Mouse (Mus musculus) MEL-GATA-1-ER (cell line): Measurements from ENCODE around the gene Gsto2.

Source experiments
- DNase-seq: peaks from one replicate; pipeline ENCODE4 v3.0.0-alpha.2; 2012; ENCODE audit warnings: low read depth; ENCODE audit errors: extremely low read depth

Gene Gsto2

GRCm38 (mm10) chr19:47890489-47891130, 25.3 kb downstream of the Gsto2 start:
- DNase-seq = no peak

DNA sequence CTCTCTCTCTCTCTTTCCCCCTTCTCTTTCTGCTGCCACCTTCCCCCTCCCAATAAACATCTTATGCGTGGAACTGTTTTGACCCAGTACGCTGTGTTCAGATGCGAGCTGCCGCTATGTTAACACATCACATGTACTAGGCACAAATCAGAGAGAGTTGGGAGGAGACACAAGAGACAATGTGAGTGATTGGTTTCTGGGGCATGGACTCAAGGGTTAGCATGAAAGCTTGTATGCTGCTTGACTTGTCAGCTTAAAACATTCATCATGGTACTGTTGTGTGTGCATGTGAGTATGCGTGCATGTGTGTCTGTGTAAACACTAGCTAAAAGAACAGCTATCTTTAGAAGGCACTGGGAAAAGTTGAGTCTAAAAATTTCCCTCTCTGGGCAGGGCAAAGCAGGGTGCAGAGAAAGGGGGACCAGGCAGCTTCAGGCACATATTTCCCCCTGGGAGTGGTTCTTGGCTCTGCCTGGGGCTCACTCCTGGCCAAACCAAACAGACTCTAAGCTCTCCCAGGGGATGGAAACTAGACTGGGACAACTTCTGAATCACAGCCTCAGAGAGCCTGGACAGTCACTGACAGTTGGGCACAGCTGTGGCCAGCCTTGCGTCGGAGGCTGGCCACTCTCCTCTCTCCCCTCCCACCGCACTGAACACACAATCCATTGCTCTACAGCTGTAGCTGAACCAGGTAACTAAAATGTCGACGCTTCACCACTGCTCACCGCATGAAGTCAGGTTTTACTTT, 26.4 kb downstream of the Gsto2 start:
- no peak for DNase-seq

GRCm38 (mm10) chr19:47893092-47893491, 27.8 kb downstream of the Gsto2 start:
- DNase-seq = no peak

GRCm38 (mm10) chr19:47898472-47899079, 33.2 kb downstream of the Gsto2 start:
- peak; percentile 94 for DNase-seq

GRCm38 (mm10) chr19:47900012-47900411, 34.7 kb downstream of the Gsto2 start:
- no peak for DNase-seq

DNA sequence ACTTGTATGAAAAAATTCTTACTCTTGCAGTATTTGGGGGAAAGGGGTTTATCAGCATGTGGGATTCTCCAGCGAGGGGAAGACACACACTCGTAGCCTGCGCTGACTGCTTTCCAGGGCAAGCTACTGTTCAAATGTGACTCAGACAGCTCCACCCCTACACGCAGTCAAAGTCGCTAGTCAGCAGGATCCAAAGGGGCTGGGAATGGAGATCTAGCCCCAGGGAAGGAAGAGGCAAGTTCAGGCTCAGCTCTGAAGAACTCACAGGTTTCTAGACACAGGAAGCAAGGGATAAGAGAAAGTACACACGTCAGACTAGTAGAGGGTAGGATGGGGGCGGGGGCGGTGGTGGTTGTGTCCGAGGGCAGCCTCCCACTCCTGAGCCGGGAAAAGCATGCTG, 35.2 kb downstream of the Gsto2 start:
- no peak for DNase-seq

- DNase-seq = no peak
Observed at GRCm38 (mm10) chr19:47902316-47903201, 37.2 kb downstream of the Gsto2 start.

DNA sequence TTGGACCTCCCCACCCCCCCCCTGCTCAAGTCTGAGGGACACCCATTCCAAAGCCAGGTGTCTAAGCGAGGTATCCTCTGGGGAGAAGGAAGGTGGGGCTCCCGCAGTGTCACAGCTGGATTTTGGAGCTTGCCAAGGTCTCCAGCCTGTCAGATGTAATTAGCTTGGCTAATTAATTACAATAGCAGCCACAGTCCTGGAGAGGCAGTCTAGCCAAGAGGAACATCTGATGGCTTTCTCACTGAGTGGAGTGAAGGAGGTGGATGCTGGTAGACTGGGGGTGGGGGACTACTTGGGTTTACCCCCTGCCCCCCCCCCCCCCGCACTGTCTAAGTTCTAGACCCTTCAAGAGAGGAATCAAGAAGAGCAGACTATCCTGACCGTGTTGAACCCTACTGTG, 38.3 kb downstream of the Gsto2 start:
- DNase-seq = no peak

DNA sequence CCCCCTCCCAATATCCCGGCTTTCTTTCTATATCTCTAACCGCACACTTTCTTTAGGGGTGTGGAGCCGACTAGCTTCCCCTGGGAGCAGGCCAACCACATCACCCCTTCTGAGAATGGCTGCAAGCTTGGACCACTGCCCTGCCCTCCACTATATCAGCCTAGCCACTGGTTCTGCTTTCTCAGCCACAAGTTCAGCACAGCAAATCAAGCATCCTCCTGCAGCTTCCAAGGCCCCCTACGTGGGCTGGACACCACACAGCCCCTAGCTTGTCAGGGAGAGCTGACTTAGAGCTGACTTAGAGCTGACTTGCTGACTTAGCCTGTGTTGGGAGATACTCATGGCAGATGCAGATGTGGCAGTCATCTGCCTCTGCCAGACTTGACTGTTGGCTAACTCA, 39.7 kb downstream of the Gsto2 start:
- DNase-seq = no peak

GRCm38 (mm10) chr19:47905603-47906002, 40.3 kb downstream of the Gsto2 start:
- peak; percentile 63 for DNase-seq

DNA sequence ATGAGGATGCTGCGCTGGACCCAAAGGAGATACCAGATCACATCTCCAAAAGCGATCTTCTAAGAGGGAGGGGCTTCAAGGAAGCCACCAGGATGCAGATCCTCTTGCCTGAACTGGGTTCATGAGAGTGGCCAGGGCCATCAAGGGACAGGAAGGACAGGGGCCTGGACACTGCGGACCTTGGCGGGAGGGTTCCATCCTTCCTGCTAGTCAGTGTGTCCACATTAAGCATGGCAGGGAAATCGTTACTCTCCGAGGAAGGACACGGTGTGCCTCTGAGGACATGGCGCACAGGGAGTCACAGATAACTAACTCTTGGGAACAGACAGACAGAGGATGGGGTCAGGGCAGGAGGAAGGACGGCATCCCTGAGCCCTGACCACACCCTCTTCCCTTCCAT, 42.3 kb downstream of the Gsto2 start:
- no peak for DNase-seq

GRCm38 (mm10) chr19:47908961-47909371, 43.6 kb downstream of the Gsto2 start:
- DNase-seq = no peak

GRCm38 (mm10) chr19:47909387-47910116, 44.2 kb downstream of the Gsto2 start:
- DNase-seq = no peak

- DNase-seq = peak; percentile 79
Observed at GRCm38 (mm10) chr19:47910117-47910618, 44.8 kb downstream of the Gsto2 start.

DNA sequence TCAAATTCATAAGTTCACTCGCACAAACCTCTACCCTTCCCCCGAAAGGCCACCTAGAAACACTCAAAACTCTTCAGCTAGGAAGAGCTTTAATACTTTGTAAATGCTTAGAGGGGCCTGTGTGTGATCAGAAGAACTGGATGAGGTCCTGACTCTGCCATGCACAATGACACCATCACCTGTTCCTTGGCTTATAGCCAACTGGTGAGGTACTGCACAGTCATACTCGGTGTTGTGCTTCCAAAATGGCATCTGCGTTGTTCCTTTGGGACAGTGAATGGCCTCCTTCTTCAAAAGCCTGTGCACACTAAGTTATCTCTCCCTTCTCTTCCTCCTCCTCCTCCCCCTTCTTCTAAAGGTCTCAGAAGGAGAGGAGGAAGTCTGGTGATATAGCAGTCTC, 45.4 kb downstream of the Gsto2 start:
- no peak for DNase-seq

- no peak for DNase-seq
Observed at GRCm38 (mm10) chr19:47913344-47913743, 48.0 kb downstream of the Gsto2 start.

DNA sequence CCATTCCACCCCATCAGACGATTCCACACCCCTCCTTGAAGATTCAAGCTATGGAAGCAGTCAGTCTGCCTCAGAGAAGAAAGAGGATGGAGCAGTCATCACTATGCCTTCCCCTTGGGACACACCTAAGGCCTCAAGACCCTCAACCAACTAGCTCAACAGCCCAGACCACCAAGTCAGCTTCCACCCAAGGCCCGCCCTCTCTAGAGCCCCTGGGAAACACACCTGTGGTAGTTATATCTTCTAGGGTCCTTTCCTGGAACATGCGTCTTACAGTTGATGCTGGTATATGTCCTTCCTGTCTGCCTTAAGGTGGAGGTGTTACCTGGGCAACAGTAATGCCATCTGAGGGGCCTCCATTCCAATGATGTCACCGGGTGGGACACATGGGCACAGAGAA, 48.9 kb downstream of the Gsto2 start:
- no peak for DNase-seq

DNA sequence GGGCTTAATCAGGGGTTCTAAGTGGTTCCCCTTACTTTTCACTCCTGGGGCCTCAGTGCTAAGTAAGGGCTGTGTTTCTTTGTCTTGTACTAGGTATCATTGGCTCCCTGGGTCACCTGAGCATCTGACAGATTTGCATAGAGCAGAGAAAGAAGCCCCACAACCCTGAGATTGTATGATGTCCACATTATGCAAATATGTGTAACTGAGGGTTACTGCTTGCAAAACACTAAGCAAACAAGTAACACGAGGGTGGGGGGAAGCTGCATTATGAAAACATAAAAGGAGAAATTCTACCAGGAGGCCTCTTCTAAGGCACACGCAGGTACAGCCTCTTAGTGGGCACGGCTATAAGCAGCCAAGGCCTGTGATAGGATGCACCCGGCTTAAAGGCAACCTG, 49.9 kb downstream of the Gsto2 start:
- DNase-seq = no peak

DNA sequence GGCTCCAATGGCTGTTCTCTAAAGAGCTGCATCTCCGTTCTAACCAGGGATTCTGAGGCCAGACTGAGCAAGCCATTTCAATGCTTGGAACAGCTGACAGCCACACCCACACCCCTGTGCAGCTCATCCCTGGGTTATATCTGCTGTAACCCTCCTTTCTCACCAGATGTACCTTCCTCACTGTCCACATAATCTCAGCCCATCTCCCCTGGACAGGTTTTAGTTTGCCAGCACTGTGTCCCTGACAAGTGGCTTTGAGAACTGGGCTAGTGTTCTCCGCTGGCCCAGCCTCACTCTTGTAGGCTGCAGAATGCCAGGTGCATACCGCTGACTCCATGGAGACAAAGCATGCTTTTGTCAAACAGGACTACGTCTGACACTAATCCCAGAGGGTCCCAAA, 52.1 kb downstream of the Gsto2 start:
- DNase-seq = no peak

DNA sequence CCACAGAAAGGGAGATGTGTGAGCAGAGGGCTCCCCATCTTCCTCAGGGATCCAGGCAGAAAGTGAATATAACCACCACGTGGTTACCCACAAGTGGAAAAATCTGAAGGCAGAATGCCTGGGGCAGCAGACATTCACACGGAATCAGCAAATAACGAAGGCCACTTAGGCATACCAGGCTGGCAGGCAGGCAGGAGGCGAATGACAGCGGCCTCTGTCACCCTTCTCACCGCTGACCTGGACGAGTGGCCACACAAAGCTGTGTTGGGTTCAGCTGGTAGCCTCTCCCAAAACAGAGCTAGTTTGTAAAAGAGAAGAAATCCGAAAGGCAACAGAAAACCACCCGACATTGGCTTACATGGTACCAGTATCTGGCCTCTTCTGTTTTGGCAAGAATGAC, 52.7 kb downstream of the Gsto2 start:
- no peak for DNase-seq
